Mouse (Mus musculus): ENCODE results near the gene Ythdf1.

- TF ChIP-seq POLR2A (IDR thresholded peaks at IDR 0.05; ENCODE audit: low read depth, low read length) (no peak), CTCF (conservative IDR thresholded peaks at IDR 0.05; ENCODE audit: insufficient read depth, insufficient read length, low read depth, low read length) (no peak)
Measured at GRCm38 (mm10) chr2:180857121-180857520, 63.6 kb downstream of the Ythdf1 start.

Measured in kidney, adult 2 months (tissue).